Mouse (Mus musculus) layer of hippocampus, adult 9-11 months (tissue): Measurements from ENCODE around the gene Plekhg1.

Experiments used
- DNase-seq: peaks from one replicate; pipeline ENCODE4 v3.0.0; 2022

The Plekhg1 gene

DNA sequence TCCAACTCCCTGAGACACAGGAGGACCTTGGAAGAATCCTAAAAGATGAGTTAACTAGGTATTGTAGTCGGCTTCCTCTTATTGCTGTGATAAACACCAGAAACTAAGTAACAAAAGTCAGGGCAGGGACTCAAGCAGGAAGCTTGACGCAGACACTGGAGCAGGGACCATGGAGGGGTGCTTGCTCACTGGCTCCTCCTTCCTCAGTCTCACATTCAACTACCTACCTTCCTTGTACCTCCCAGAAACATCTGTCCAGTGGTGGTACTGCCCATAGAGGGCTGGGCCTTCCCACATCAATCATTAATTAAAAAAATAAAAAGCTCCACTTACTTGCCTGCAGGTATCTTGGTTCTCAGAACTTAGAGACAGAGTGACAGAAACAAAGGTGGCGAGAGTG is 152.2 kb downstream of the Plekhg1 start:
- DNase-seq = no peak

DNA sequence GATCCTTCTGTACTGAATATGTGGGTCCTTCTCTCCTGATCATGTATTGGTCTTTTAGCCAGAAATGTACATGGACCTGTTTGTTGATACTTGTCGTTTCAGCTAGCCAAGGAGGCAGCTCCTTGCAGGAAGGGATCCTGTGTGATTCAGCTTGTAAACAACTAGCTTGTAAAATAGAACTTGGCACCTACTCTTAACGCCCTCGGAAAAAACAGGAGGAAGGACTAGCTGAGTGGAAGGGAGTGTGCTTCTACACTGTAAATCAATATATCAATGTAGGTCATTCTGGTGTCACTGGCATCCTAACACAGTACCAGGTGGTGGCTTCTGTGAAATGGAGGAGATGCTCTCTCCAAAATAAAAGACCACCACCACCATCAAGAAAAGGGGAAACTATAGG is 157.9 kb downstream of the Plekhg1 start:
- DNase-seq = no peak

DNA sequence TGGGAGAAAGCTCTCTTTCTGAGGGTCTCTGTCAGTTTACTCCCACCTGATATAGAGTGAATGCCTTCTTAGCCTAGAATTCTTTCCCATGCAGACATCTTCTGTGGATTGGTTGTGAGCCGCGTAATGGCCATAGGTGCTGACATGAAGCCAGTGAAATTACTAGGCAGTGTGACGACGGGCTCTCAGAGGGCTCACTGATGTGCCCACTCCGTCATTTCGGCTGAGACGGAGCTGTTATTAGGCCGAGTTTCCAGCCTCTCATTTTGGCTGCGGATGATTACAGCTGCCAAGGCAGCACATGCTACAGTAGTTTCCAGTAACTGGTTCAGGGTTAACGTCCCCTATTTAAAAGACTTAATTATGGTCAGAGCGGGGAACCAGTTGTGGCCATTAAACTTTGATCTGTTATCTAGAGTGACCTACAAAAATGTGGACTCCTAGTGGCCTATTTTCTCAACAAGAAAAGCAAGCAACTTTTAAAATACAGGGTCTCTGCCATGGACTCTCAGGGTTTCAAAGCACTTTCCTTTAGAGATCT is 160.3 kb downstream of the Plekhg1 start:
- DNase-seq = no peak

DNA sequence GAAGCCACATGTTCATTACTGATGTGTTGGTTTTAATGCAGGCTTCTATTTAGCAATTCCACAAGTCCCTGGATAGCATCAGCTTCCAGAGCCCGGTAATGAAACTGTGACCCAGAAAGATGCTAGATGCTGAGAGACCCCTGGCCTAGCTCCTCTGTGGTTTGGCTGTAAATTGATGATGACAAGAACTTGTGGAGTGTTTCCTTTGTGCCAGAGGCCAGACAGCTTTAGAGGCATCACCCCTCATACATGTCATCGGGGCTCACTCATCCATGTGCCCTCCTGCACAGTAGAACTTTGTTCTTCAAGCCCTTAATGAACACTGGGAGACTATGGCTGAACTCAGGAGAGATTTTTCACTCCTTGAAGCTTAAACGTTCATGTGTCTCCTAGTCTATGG is 165.6 kb downstream of the Plekhg1 start:
- no peak for DNase-seq

DNA sequence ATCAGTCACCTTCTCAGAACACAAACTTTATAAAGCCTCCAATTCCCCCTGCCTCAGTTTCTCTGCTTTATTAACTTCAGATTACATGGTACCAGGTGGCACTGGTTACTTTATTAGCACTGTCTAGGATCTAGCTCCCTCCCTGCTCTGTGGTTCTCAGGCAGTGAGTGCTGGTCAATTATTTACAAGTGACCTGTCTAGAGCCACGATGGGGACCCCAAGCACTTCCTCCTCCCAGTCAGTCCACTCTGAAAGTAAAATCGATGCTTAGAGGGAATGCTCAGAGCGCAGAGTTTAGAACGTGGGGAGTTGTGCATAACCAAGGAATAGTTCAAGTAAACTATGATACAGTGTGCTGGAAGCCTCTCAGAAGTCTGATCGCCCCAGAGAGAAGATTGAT is 173.9 kb downstream of the Plekhg1 start:
- DNase-seq = no peak

DNA sequence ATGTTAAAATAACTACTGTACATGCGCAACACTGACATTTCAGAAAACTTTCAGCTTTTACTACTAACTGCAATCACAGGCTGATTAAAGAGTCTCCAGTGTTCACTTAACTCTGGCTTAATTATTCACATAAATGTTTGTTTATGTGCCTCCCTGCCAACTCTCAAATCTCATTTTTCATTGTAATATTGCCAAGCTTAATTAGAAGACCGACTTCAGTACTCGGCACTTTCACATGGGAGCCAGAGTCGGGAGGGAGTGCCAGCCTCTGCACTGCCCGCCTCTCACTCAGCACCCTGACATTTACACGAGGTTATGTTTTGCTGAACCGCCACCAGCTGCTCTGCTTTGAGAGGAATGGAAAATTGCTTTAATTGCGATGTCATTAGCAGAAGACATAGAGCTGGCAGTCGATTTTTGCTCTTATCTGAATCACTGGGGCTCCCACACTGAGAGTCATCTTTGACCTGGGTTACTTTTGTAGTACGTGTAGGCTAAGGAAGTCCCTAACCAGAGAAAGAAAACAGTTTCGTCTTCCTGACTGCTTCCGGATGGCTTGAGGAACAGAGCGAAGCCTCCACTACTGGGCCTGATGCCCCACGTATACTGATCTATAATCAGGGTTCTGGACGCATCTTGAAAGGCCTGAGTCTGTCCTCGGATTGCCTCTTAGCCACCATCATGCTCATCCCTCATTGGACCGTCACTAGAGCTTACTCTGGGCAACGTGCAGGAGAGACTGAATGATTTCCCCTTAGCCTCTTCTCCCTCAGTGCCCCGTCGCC is 180.4 kb downstream of the Plekhg1 start:
- DNase-seq = peak; percentile 76

DNA sequence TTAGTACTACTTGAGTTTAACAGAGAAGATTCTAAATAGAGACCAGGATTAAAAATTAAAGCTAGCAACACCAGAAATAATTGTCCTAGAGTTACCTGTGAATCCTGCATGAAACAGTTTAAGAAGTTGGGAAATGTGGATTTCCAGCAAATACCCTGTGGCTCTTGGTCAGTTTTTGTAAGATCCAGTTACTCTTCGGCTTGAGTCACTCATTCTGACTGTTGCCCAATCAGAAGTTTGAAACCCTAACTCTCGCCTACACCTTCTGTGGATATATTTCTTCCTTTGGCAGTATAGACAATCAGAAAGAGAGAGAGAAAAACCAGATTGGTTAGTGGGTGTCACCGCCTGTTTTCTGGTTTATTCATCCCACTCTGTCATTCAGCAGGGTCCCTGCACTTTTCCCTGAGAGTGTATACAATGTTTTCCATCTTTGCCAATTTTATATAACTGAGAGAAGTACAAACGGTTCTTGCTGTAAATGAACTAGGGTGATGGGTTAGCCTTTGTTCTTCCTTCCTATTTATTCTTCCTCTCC is 187.9 kb downstream of the Plekhg1 start:
- peak; percentile 46 for DNase-seq

DNA sequence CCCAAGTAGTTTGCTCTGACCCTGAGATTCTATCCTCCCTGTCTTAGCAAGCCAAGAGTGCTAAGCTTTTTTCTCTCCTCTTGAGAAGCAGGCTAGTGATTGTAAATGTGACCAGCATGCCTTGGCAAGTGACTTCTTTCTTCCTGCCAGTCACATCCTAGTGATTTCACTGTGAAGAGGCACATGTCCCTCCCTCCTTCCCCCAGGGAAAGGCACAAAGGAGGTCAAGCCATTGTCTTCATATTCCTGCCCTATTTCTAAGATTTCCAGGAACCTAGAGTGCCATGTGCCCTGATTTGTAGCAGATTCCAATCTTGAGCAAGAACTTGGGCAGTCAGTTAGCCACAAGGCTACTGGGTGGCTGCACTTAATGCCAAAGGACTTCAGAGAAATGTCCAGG is 191.7 kb downstream of the Plekhg1 start:
- no peak for DNase-seq

DNA sequence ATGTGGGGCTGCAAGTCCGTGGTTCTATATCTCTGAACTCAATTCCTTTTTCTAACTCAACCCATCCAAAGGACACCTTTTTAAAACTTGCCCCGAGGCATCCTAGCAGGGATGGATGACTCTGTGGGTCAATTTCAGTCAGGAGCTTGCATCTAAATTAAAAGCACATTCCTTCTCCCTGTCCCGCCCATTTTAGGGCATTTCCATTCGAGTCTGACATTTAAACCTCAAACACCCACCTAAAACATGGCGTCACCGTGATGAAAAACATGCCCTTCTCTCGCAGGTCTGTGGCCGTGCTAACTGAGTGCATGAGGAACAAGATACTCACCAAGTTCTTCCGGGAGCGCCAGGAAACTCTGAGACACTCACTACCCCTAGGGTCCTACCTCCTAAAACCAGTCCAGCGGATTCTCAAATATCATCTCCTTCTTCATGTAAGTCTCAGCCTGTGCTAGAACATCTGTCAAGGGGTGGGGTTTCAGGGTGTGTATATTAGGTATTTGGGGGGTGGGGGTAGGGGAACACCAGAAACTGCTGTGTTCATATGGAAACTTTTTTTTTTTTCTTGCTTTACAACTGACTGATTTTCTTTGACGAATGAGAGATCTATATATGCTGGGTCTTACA is 193.3 kb downstream of the Plekhg1 start:
- no peak for DNase-seq

DNA sequence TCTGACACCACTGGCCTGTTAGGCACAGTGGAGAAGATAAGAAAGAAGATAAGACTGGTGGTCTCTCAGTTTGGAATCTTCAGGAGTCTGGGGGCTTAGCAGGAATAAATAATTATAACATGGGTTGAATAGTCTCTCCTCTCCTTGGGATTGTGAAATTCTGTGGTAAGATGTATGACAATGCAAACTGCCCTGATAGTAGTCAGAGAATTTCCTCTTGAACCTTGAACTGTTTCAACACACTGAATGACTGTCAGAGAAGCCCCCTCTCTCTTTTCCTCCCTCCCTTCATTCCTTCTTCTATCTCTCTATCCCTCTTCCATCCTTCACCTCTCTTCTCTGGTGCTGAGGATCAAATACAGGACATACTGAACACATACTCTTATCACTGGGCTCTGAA is 196.7 kb downstream of the Plekhg1 start:
- no peak for DNase-seq

DNA sequence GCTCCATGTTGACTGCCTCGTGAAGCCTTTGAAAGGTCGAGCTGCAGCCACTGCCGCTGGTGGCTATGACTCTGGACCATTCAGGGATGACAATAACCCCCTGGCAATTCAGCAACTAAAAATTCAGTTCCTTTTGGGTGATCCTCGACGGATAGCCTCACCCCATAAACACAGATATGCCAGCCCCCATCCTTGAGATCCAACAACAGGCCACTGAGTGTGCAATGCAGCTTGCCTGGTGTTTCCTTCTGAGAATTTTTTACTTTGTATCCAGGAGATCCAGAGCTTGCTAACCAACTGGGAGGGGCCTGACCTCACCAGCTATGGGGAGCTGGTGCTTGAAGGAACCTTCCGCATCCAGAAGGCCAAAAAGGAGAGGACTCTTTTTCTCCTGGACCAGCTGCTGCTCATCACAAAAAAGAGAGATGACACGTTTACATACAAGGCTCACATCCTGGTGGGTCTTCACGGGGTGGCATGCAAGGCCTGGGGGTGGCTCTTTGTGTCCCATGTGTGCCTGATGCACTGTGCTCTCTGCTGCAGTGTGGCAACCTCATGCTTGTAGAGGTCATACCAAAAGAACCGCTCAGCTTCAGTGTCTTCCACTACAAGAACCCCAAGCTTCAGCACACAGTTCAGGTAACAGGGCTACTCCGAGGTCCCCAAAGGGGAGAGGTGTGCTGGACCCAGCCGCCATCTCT is 199.9 kb downstream of the Plekhg1 start:
- DNase-seq = no peak

DNA sequence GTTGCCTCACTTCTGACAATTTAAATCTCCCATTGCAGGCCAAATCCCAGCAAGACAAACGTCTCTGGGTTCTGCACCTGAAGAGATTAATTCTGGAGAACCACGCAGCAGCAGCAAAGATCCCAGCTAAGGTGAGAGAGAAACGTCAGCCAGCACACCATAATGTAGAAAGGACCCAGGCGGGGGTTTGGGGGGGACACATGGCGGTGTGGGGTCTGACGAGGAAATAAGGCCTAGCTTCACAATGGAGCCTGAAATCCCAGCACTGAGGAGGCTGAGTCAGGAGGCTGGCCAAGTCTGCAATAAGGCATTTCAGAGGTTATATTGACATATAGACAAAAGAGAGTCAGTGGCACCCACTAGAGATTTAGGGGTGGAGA is 200.4 kb downstream of the Plekhg1 start:
- no peak for DNase-seq

DNA sequence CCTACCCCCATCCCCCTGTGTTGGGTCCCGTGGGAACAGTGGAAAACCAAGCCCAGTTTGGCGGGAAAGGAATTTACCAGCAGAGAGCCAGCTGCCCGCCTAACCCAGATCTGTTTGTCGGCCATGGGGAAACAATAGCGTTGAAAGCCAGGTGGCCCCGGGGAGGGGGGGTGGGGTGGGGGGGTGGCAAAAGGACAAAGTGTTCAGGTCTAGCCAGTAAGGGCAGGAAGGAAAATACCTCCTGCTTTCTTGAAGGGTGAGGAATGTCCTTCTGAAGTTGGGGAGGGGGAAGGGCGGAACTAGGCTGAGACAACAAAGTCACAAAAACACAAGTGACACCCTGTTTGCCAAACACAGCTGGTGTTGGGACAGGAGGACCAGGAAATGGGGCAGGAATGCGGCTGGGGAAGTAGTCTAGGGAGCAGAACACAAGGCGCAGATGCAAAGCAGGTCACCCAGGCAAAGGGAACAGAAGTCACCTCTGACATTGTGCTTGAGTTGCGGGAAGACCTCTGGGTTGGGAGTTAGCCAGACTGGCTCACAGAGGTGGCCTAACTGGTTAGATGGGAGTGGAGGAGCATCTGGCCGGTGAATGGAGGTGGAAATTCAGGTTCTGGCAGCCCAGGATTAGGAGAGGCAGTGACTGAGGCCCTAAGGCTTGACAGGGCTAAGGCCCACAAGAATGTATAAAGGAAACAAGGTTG is 201.0 kb downstream of the Plekhg1 start:
- no peak for DNase-seq

DNA sequence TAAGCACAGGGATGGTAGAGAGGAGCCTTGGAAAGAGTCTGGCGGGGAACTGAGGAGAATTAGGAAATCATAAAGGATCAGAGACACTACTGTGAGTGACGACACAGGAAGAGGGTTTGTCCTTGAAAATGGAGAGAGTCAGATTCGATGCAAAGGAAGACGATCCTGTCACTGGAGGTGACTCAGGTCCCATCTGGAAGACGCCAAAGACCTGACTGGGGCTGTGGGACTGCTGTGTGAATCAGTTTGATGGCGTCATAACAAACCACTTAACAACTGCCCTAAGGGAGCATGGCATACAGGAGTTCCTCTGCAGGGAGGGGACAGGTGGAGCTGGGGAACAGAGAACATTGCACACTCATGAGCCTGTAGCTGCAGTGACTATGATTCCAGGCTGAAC is 202.1 kb downstream of the Plekhg1 start:
- no peak for DNase-seq

DNA sequence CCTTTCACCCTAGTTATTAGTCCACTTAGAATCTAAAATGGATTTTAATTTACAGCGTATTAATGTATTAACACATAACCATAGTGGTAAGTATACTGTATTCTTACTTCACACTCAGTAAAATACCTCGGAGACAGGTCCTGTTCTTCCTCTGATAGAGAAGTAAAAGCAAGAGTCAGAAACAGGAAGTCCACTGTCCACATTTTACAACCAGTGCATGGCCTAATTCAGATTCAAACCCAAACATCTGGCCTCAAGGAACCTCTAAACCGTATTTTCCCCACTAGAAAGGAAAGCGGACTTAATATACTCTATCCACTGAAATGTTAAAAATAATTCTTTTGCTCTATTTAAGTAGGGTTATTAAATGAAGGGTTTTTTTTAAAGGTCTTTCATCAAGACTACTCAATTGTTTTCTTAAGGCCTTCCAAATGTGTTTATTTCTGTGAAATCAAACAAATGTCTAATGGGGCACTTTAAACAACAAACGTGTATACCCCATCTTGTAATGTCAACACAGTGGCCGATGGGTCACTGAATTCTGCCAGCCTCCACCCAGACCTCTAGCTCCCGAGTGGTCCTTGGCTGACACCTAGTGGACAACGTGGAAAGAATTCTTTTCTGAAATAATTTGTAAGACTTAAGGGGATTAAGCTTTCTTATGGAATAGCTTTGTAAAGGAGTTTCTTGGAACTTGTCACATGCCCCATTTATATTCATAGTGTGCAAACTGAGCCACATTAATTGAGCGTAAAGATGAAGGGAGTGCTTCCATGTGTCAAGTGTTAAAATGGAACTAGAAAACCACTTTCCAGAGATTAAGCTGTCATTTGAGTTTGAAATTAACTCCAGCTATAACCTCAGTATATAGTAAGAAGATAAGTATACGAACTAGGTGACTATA is 203.6 kb downstream of the Plekhg1 start:
- DNase-seq = peak; percentile 14

DNA sequence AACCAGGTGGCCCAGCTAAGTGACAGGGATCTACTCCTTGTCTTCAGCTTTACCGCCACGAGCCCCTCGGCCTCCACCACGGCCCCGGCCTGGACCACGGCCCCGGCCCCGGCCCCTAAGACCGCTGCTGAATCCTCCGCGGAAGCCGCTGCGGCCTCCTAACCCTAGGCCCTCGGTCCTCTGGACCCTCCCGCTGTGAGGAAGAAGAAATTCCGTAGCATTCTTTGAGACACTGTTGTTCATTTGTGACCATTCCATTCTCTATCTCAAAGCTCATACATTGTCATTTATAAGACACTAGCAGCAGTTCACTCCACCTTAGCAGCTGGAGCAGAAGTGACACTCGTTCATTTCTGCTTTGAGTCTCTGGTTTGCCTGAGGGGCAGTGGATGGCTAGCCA is 206.7 kb downstream of the Plekhg1 start:
- DNase-seq = no peak

DNA sequence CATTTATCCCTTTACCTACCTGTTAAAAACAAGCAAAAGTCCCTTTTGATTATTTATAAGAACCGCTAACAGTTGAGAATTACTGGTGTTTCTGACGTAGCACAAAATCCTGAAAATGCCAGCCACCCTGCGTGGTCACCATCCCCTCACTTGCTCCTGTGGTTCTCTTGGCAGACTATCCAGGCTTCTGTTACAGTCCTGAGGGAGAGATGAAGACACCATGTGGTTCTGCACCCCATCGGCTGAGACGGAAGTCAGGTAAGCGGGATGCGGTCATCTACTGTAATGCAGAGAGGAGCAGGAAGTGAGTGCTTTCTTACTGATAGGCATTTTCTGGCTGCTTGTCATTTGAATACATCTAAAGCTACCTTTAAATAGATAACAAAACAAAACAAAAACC is 207.2 kb downstream of the Plekhg1 start:
- no peak for DNase-seq

DNA sequence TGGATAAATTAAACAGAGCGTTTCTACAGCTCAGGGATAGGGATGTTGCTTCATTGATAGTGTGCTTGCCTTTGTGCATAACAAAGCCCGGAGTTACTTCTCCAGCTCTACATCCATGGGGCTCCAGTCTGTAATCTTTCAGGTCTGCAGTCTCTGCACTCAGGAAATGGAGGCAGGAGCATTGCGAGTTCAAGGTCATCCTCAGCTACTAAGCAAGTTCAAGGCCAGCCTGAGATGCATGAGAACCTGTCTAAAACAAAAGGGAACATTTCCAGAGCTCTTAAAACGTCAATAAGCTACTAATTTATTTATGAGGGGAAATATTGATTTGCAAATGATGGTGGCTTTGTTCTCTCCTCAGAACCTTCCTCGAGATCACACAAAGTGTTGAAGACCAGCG is 209.1 kb downstream of the Plekhg1 start:
- DNase-seq = no peak

DNA sequence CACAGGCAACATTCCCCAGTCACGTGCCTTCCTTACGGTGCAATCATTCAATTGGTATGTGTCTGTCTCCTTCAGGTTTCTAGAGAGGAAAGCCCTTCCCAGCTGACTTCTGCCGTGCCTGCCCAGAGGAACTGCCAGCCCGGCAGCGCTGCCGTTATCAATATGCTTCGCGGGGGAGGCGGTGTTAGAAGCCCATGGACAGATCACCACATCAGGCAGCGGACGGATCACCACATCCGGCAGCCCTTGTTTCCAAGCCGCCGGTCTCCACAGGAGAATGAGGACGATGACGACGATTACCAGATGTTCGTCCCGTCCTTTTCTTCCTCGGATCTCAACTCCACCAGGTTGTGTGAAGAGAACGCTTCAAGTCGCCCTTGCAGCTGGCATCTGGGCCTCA is 216.3 kb downstream of the Plekhg1 start:
- no peak for DNase-seq

DNA sequence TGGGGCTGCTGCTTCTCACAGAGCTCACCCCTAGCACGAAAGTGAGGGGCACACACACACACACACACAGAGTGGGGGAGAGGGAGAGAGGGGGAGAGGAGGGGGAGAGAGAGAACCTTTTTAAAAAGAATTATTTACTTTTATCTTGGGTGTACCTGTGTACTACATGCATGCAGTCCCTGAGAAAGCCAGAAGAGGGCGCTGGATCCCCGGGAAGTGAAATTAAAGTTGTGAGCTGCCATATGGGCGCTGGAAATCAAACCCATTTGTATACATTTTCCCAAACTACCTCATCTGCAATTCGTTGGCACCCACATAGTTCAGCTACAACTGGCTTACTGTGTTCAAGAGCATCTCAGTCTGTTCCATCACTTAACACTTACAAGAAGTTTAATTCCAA is 218.4 kb downstream of the Plekhg1 start:
- DNase-seq = no peak

DNA sequence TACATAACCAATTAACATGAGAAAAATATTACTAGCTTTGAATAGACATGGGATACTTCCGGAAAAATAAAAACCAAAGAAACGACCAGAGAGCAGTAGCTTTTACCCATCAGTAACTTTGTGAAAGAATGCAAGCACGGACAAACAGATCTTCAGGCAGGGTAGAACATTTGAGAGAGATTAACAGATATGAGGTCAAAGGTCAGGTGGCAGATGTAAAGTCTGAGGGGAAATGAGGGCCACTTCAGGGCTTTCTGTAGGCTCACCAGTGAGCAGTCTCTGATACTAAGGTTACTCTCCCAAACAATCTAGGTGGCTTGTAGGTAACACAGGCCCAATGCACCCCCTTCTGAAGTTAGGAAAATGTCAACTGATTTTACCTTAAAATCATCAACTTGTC is 228.9 kb downstream of the Plekhg1 start:
- no peak for DNase-seq

DNA sequence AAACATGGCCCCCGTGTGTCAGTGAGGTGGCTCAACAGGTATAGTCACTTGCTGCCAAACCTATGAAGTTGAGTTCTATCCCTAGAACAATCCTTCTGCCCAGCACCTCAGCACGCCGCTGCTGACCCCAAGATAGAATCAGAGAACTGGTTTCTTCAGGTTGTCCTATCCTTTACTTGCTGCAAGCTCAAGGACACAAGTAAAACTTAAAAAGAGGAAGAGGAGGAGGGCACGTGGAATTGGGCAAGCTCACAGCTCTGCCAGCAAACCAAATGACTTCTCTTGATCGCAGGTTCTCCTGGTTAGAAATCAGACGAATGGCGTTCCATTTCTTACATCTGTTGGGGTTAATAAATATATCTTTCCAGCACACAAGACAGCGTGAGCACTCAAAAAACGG is 232.1 kb downstream of the Plekhg1 start:
- no peak for DNase-seq
